Mouse (Mus musculus) telencephalon, adult 2 months (tissue): Measurements from ENCODE around the gene Rab34.

Experiments used
- DNase-seq: peaks from one replicate; pipeline ENCODE4 v3.0.0-alpha.2; 2011; ENCODE audit warnings: low read depth, low spot score

Gene Rab34

GRCm38 (mm10) chr11:78213086-78213817 is 25.0 kb downstream of the Rab34 start:
- no peak for DNase-seq

GRCm38 (mm10) chr11:78215709-78216317 is 27.6 kb downstream of the Rab34 start:
- DNase-seq = peak; percentile 16

- DNase-seq = no peak
Observed at GRCm38 (mm10) chr11:78223586-78223985, 35.4 kb downstream of the Rab34 start.

- no peak for DNase-seq
Observed at GRCm38 (mm10) chr11:78231518-78231917, 43.3 kb downstream of the Rab34 start.

- DNase-seq = peak; percentile 89
Observed at GRCm38 (mm10) chr11:78240193-78240857, 52.1 kb downstream of the Rab34 start.
